Mouse (Mus musculus): ENCODE data around the gene Dscaml1.
A peak's percentile ranks its signal among the peaks of the same experiment; 100 is the strongest.

DNA sequence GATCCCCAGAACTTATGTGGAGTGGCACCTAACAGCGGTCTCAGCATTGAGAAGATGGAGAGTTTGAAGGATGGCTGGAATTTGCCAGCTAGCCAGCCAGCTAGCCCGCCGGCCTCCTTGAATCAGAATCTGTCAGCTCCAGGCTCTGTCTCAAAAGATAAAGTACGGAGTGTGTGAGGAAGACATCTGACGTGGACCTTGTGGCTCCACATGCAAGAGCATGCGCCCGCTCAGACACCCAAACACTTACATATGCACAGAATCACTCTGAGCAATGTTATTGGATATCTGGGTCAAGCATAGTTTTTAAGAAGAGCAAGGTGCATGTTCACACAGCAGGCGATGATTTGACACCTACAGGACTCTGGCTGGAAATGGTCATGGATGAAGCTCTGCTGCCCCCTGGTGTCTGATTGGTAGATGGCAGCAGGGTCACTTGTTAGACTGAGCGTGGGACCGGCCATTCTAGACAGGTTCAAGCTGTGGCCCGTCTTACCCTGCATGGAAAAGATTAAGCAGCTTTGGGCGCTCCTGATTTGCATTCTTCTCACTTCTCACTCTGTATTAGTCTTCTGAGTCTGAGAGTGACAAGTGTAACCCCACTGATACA lies 37.9 kb upstream of the Dscaml1 start:
- TF ChIP-seq ZC3H11A (IDR thresholded peaks at IDR 0.05; ENCODE audit: borderline replicate concordance, low read depth, low read length) (peak; percentile 99), HCFC1 (IDR thresholded peaks at IDR 0.05; ENCODE audit: borderline replicate concordance, insufficient read depth, low read length) (no peak)

All from ES-E14 (cell line).